Mouse (Mus musculus) kidney, postnatal 4 days (tissue): ENCODE measurements at regions not wholly inside any gene's neighbourhood (a gene's known extent, or its start where the extent isn't known, plus 50 kb on each side); places are given as distances from the start of the nearest gene placed in this dataset.
A peak's percentile ranks its signal among the peaks of the same experiment; 100 is the strongest.

Source experiments
- DNase-seq, 2 experiments: peaks; one replicate each; pipeline ENCODE4 v3.0.0; 2021; ENCODE audit warnings: mixed read lengths in 2 of 2

DNA sequence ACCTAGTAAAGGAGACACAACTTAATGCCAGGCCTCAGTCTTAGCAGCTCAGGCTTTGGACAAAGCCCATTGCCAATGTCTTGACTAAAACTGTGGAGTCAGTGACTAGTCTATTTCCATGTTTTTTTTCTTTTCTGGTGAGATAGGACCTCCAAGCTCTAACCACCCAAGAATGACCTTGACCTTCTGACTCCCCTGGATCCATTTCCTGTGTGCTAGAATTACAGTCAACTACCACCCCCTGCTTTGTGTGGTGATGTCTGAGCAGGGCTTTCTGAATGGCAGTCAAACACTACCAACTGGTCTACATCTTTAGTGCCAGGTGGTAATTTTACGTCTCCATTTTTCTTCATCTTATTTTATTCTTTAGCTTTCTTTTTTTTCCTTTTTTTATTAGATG is 51.3 kb upstream of the Rnf138rt1 start:
- DNase-seq: no peak

DNA sequence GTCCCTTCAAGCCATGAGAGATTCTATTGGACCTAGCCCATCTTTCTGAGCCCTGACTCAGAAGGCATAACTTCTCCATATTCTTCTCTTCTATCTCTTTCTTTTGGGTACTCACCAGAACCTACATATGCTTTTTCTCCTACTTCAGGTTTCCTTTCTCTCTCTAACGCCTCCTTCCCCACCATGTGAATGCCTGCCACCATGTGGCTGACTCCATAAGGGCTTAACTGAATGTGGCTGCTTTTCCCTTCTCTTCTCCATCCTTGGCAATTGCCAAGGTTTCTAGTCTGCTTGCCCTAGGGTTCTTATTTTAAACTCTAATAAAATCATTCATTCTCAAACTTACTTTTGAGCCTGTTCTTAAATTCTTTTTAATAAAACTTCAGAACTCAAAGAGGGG is 53.7 kb upstream of the Rnf138rt1 start:
- peak; percentile 2 to 3 for DNase-seq

DNA sequence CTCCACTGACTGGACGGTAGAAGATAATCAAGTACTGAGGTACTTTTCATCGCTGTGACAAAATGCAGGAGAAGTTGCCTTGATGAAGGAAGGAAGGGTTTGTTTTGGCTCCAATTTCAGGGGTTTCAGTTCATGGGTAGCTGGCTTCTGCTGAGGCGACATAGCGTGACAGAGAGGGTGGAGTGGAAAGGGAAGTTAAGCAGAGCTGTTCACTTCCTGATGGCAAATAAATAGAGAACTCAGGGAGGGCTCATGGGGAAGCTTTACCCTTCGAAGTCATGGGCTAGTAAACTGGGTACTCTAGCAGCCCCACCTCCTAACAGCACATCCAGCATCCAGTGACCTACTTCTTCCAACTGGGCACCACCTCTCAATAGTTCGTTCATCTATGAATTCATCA is 61.2 kb upstream of the Rnf138rt1 start:
- no peak for DNase-seq

DNA sequence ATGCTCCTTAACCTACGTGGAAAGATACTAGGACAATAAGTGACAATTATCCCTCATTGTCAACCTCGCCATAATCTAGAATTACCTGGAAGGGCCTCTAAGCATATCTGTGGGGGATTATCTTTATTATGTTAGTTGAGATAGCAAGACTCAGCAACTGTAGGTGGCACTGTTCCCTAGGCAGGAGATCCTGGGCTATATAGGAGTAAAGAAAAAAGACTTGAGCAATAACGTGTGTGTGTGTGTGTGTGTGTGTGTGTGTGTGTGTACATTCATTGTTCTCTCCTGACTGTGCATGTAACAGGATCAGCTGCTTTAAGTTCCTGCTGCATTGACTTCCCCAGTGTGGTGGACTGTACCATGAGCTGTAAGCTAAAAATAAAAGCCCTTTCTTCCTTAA is 66.3 kb upstream of the Rnf138rt1 start:
- DNase-seq: peak; percentile 2

DNA sequence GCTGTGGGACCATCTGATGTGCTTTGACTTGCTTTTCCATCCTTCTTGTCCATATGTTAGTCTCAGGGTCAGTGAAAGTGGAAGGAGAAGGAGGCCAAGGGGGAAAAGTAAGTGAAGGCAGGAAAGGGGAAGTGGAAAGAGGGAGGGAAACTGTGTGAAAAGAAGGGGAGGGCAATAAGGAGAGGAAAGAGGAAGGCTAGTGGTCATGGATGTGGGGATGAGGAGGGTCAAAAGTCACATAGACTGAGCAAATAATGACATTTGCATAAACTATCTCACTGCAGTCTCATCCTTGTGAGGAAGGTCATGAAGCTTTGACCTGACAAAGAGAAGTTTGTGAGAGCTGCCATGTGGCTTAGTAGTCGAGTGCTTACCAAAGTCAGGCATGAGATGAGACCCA is 63.4 kb upstream of the Ap1s2 start:
- no peak for DNase-seq

DNA sequence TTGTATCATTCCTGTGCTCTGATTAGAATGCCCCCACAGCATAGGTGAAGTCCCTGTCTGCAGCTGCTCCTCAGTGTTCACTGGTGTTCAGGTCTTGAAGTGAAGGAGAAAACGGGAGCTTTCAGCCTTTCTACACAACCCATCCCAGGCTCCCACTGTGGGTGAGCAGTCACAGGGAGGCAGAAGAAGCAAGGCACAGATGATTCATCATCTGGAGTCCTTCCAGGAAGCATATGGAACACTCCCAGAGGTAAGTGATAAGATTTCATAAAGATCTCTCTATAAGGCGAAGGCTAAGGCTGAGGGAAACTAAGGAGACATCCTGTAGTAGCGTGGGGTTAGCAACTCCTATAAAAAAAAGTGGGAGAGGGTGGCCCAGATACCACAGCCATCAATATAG is 61.9 kb upstream of the Ap1s2 start:
- DNase-seq: no peak

DNA sequence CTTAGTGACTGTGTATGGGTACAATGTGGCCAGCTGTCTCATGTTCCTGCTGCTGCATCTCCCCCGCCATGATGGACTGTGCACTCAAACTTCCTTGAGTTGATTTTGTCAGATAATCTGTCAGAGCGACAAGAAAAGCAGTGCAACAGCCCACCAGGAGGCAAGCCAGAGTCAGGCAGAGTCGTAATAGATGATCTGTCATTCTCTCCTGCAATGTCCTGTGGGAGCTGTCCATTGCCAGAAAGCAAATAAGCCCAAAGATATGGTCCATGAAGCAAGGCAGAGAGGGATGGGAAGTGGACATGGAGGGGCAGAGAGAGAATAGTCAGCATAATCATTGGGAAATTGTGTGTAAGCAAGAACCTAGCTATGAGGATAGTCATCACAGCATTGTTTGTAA is 61.2 kb upstream of the Ap1s2 start:
- DNase-seq: peak in 1 of 2 experiments; percentile 3

DNA sequence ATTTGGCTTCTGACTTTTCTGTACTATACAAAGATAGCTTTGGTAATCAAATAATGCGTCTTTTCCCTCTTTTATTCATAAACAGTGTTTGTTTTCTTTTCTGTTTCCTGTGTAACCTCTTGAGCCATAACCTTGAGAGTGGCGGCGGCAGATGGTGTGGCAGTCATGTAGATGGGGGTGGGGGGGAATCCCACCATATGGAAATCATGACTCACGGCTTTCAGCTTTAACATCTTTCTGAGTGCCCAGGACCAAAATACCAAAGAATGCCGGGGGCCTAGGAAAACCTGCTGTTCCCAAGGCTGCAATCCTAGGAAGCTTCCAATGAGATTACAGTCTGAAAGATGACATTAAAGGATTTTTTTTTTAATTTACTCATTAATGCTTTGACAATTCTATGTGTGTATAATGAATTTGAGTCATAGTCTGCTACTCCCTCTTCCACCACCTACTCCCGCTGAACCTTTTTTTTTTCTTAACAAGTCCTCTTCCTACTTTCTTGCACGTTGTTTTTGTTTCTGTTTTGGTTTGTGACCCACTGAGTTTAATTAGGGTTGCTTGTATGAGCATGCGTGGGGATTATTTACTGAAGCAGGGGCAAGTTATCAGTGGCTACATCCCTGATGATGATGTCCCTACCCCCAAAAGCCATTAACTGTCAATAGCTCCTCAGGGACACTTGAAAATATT is 60.2 kb upstream of the Ap1s2 start:
- DNase-seq: no peak

DNA sequence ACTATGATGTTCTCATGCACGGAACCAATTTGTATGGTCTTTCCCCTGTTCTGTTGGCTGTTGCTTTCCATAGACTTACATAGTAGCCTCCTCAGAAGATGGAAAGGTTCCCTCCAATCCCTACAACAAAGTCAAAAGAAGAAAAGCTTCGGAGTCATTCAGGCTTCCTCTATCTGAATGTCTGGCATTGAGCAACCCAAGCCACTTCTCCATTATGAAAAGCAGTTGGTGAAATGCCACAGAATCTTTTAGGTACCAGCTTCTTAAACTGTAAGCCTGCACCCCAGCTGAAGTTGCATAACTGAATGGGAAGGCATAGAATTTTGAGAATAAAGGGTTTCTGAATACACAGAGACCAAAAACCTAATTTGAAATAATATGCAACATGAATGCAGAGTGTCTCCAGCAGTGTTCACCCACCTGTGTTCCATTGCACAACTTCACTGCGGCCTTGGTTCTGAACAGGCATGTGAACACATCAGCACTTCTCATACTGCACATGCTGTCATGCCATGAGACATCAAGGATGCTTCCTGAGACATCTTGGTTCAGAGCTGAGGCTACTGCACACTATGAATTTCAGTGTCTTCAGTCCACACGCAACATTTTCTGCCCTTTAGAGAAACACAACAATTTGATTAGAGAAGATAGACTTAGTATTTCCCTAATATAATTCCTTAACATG is 57.8 kb upstream of the Ap1s2 start:
- DNase-seq: no peak

DNA sequence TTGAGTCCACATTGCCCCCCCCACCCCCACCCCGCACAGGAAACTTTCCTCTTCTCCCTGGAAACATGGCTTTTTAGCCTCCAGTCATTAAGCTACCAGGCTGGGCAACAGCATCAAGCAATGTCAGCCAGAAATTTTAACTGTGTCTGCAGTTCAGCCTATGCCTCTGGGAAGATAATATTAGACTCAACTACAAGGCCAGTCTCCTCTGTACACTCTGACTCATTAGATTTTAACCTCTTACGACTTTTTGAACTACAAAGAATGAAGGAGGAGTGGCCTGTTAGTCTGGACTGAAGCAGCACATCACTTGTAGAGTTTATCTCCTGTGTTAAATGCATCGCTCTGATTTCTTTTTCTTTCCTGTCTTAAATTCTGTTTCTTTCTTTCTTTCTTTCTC is 50.3 kb upstream of the Ap1s2 start:
- DNase-seq: no peak
